Mouse (Mus musculus) heart, adult 8-10 months (tissue): ENCODE data around the gene Canx. TPM values are rescaled to one million over a fixed set of nuclear protein-coding genes. Genes with fewer than 3 reads are reported as not detected.

Experiments used
- DNase-seq: peaks from one replicate; pipeline ENCODE4 v3.0.0; 2022; ENCODE audit warnings: low spot score
- microRNA-seq: library from miRNA; unstranded; fragments of <30 nt; microRNA quantifications from one replicate; pipeline ENCODE4 v1.2.0, GENCODE M21; 2022
- total RNA-seq, 4 experiments: library from RNA; stranded (reverse); gene quantifications; 2 replicates each; pipeline ENCODE4 v1.2.4; 2022

The Canx gene
- total RNA-seq, 4 experiments from 2014 or later, result 331 to 378 (median 360) TPM

- DNase-seq, result peak; percentile 48
These were observed 49.8 kb downstream of the Canx start for GRCm38 (mm10) chr11:50275568-50276151.

- no peak for DNase-seq
These were observed 50.4 kb downstream of the Canx start for GRCm38 (mm10) chr11:50275077-50275476.

GRCm38 (mm10) chr11:50272819-50273218, 52.7 kb downstream of the Canx start:
- DNase-seq, result no peak

GRCm38 (mm10) chr11:50269885-50270284, 55.6 kb downstream of the Canx start:
- DNase-seq, result no peak

- DNase-seq, result no peak
These were observed 56.3 kb downstream of the Canx start for GRCm38 (mm10) chr11:50269163-50269562.

GRCm38 (mm10) chr11:50266997-50267396, 58.5 kb downstream of the Canx start:
- DNase-seq, result no peak

GRCm38 (mm10) chr11:50265931-50266330, 59.5 kb downstream of the Canx start:
- DNase-seq, result no peak

GRCm38 (mm10) chr11:50263198-50263597, 62.3 kb downstream of the Canx start:
- no peak for DNase-seq

GRCm38 (mm10) chr11:50262020-50262419, 63.5 kb downstream of the Canx start:
- DNase-seq, result no peak

GRCm38 (mm10) chr11:50258310-50258709, 67.2 kb downstream of the Canx start:
- no peak for DNase-seq

- DNase-seq, result no peak
These were observed 68.9 kb downstream of the Canx start for GRCm38 (mm10) chr11:50256615-50257014.

GRCm38 (mm10) chr11:50254010-50254580, 71.4 kb downstream of the Canx start:
- DNase-seq, result no peak

GRCm38 (mm10) chr11:50253393-50253792, 72.1 kb downstream of the Canx start:
- DNase-seq, result no peak

- no peak for DNase-seq
These were observed 72.7 kb downstream of the Canx start for GRCm38 (mm10) chr11:50252684-50253265.

- no peak for DNase-seq
These were observed 73.3 kb downstream of the Canx start for GRCm38 (mm10) chr11:50252166-50252565.

- no peak for DNase-seq
These were observed 76.9 kb downstream of the Canx start for GRCm38 (mm10) chr11:50248473-50249171.

- no peak for DNase-seq
These were observed 80.2 kb downstream of the Canx start for GRCm38 (mm10) chr11:50245269-50245668.

Small RNA genes within 50 kb of the gene (microRNA-seq; reads per million reads assigned to microRNA genes)
- gene Mir804, result not detected

Other genes with a start within 250 kb of the Canx start
- 10 to 100 TPM; 45.9 to 47.4 (median 46.5) TPM for gene Tbc1d9b, start 194.3 kb downstream of the Canx start, total RNA-seq
- gene Mrnip, start 151.2 kb downstream of the Canx start, total RNA-seq, result 1 to 10 TPM; 1.6 to 3.5 (median 2.7) TPM
- gene Sqstm1, start 114.8 kb downstream of the Canx start, total RNA-seq, result 100 to 1,000 TPM; 431 to 551 (median 475) TPM
- gene Mgat4b, start 114.8 kb downstream of the Canx start, total RNA-seq, result 10 to 100 TPM; 68.4 to 90.0 (median 76.3) TPM
- gene Ltc4s, start 87.1 kb downstream of the Canx start, total RNA-seq, result 10 to 100 TPM in 1 of 4 experiments, 1 to 10 TPM in 3; 4.7 to 11.8 (median 6.6) TPM
- gene Maml1, start 33.4 kb downstream of the Canx start, total RNA-seq, result 10 to 100 TPM in 1 of 4 experiments, 1 to 10 TPM in 3; 9.0 to 11.0 (median 9.4) TPM
- gene Cby3, start 28.8 kb upstream of the Canx start, total RNA-seq, result not detected
- gene Hnrnph1, start 51.3 kb upstream of the Canx start, total RNA-seq, result 100 to 1,000 TPM in 2 of 4 experiments, 10 to 100 TPM in 2; 90.8 to 111 (median 97.3) TPM
- gene Rufy1, start 105.5 kb upstream of the Canx start, total RNA-seq, result 10 to 100 TPM; 27.5 to 34.9 (median 30.2) TPM